Mouse (Mus musculus): Measurements from ENCODE around the gene Gm42674. TPM values are rescaled to one million over a fixed set of nuclear protein-coding genes. Genes with fewer than 3 reads are reported as not detected.
A peak's percentile ranks its signal among the peaks of the same experiment; 100 is the strongest.

Gene Gm42674
- not detected in 3 replicates for total RNA-seq (2017)

DNA sequence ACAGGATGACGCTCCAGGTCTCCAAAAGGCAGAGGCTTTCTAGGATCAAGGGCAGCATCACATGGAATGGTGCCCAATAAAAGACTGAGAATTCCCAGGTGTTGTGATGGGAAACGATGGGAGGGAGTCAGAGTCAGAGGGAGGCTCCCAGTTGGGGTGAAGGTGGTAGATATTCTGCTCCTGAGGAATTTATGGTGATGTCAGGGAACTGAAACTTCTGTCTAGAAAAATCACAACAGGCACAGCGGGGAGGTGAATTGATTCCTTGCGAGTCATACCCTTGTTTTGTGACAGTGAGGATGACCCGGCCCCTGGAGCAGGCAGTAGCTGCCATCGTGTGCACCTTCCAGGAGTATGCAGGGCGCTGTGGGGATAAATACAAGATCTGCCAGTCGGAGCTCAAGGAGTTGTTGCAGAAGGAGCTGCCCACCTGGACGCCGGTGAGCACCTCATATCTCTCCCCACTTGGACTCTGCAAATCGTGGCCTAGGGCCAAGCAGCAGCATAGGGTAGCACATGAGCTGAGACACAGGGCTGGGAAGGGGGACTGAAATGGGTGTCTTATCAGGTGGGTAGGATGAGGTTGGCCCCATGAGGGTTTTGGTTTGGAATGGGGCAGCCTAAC, at the start of gene Gm42674:
Gm42674 (plus strand) TSS at position 419 of the 625 bp plus-strand sequence.
- ATAC-seq (replicated peaks; ENCODE audit: insufficient number of reproducible peaks, low FRiP score, low TSS enrichment, poor library complexity, severe bottlenecking): no peak

DNA sequence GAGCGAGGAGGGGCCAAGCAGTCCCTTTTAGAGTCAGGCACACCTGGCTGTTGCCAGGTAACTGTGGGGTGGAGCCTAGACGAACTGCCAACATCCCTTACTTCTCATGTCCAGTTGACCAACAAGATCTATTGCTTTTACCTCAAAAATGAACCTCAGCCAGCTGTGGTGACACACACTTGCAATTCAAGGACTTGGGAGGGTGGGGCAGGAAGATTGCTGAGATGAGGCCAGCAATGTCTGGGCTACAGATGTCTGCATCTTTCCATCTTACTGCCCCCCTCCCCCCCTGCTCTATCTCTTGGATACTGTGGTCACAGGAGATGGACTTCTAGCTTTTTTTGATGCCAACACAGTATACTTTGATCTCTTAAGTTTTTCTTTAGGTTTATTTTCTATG, 49.5 kb upstream of the Gm42674 start:
- no peak for ATAC-seq (replicated peaks; ENCODE audit: insufficient number of reproducible peaks, low FRiP score, low TSS enrichment, poor library complexity, severe bottlenecking)

DNA sequence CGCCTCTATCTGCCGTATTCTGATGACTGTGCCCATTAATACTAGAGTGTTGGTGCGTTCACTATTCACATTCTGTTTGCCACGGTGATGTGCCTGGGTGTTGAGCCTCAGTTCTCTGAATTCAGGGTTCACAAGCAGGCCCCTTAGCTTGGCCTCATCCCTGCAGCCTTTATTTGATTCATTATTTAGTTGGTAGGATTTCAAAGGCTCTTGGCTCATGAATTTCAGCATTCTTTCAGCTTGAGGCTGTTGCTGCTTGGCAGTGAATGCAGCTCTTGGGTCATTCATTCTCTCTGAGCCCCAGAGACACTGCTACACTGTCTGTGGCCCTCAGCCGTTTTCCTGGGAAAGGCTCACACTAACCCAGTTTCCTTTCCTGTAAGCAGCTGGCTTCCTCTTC, 45.8 kb upstream of the Gm42674 start:
- ATAC-seq (replicated peaks; ENCODE audit: insufficient number of reproducible peaks, low FRiP score, low TSS enrichment, poor library complexity, severe bottlenecking): no peak

DNA sequence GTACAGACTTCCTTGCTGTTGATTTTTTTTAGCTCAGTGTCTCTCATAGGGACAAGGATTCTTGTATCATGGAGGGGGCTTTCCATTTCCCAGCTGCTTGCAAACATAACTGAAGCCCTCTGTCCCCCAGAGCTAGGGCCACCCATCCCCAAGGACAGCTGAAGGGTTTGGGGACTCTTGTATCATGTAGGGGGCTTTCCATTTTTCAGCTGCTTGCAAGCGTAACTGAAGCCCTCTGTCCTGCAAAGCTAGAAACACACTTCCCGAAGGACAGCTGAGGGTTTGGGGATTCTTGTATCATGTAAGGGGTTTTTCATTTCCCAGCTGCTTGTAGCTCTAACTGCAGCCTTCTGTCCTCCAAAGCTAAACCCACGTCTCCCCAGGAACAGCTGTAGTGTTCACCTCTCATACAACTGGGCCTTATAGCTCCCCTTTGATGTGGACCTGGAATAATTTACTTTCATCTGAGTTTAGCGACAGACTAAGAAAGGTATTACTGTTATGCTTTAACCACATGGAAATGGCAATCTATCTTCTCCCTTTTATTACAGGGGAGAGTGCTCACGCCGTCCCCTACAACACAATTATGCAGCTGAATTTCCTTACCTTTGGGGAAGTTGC, 41.6 kb upstream of the Gm42674 start, which contains the start of gene S100a3:
S100a3 (plus strand) TSS at position 571 of the 621 bp plus-strand sequence.
- no peak for ATAC-seq (replicated peaks; ENCODE audit: insufficient number of reproducible peaks, low FRiP score, low TSS enrichment, poor library complexity, severe bottlenecking)

DNA sequence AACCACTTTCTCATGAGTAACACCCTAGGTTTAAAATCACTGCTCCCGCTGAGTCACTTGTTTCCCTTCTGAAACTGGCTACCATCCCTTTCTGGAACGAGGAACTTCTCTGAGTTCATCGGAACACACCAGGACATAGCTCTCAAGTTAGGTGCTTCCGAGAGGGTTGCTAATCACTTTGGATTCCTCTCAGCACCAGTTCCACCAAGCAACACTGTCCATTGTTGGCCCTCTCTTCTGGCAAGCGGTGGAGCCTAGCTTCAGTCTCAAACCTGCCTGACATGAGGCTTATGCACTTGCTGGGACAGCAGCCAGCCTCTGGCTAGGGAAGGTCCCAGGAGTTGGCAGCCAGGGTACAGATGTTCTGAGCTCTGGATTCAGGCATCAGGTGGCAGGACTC, 27.0 kb upstream of the Gm42674 start:
- 0 out of 2 replicates have a peak, but pooled peaks have one; percentile 13 for ATAC-seq (replicated peaks; ENCODE audit: insufficient number of reproducible peaks, low FRiP score, low TSS enrichment, poor library complexity, severe bottlenecking)

DNA sequence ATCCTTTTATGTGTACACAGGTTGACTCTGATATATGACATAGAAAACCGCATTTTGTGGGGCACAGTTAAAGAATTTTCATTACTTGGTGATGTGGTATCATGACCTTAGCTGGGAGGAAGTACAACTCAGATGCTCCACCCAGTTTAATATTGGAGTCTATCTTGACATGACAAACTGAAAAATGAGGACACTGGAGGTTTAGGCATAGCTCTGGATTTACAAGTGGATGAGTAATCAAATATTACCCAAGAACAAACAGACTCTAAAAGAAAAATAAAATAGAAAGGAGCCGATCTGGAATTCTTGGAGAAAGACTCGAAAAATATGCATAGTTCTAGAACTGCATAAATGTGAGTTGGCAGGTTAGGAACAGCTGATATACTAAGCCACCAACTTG, 26.4 kb upstream of the Gm42674 start:
- no peak for ATAC-seq (replicated peaks; ENCODE audit: insufficient number of reproducible peaks, low FRiP score, low TSS enrichment, poor library complexity, severe bottlenecking)

DNA sequence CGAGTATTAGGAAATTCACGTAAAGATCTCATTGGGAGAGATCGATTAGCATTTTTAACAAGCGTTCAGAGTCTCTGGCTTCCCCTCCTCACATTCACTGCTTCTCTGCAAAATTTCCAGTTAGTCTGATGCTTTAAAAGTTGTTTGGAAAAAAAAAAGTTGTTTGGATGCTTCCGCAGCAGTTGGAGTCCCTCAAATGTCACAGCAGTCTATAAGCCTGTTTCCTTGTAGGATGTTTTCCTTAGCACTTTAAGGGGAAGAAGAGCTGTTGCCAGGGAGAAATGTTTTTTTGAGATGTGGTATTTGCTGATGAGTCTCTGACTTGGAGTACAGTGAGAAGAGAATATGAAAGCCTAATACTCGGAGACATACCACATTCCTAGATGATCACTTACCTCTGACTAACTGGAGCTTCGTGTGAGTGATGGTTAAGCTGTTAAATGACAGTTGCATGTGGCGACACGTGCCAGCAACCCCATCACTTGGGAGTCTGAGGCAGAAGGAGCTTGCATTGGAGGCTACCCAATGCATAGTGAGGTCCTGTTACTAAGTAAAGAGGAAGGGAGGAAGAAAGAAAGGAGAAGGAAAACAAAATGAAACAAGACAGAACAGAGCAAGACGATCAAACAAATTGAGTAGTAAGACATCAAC, 25.2 kb upstream of the Gm42674 start:
- no peak for ATAC-seq (replicated peaks; ENCODE audit: insufficient number of reproducible peaks, low FRiP score, low TSS enrichment, poor library complexity, severe bottlenecking)

DNA sequence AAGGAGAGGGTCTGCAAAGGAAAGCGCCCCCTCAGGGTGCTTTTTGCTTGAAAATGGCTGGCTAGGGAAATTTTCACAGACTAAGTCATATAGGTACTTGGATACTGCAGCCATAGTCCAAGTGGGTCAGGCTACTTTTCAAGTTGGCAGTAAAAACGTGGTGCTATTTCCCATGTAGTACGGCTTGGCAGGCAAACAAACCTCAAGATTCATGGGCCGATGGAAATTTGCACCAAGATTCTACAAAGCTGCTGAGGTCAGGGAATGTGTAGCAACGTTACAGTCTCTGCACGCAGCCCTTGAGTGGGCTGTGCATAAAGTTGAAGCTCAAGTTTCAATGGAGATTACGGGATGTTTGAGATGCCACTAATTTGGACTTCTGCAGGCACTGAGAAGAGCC, 22.3 kb upstream of the Gm42674 start:
- no peak for ATAC-seq (replicated peaks; ENCODE audit: insufficient number of reproducible peaks, low FRiP score, low TSS enrichment, poor library complexity, severe bottlenecking)

DNA sequence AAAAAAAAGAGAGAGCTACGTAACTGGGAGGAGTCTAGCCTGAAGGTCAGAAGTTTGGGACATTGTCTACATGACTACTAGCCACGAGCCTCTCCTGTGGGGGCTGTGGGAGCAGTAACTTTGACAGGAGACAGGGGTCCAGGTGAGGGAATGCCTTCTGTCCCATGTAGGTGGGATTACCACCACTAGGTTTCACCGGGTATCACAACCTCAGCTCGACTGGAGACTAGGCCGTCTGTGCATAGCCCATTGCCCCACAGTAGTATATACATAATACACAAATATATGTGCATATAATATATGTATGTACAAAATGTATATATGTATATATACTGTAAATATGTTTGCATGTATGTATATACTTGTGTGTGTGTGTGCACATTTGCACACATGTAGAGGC, 20.6 kb upstream of the Gm42674 start:
- ATAC-seq (replicated peaks; ENCODE audit: insufficient number of reproducible peaks, low FRiP score, low TSS enrichment, poor library complexity, severe bottlenecking): no peak

DNA sequence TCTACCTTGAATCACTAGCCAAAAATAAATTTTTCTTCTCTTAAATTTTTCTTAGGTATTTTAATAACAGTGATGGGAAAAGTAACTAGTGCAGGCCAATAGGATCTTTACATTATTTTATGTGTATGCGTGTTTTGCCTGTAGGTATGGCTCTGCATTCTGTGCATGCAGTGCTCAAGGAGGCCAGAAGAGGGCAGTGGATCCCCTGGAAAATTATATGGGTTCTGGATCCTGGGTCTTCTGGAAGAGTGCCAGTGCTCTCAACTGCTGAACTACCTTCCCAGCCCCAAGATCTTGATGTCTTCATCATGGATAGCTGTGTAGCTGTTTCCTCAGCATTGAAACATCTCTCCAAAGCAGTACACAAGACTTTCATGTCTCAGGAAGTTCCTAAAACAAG, 19.5 kb upstream of the Gm42674 start:
- ATAC-seq (replicated peaks; ENCODE audit: insufficient number of reproducible peaks, low FRiP score, low TSS enrichment, poor library complexity, severe bottlenecking): no peak

DNA sequence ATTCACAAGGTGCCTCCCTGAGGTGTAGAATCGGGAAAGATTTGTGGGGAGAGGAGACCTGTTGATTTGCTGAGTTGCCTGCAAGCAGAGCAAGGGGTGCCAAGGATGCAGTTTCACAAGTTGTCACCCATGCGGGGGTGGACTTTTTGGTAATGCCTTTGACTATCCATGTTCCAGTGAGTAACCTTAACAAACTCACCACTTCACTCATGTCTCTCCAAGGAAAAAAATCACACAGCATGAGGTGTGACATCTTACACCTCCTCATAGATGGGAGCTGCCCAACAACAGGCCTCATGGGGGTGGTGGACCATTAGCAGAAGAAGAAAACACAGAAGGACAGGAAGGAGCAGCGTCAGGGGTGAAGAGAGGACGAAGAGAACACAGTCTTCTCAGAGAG, 19.1 kb upstream of the Gm42674 start:
- no peak for ATAC-seq (replicated peaks; ENCODE audit: insufficient number of reproducible peaks, low FRiP score, low TSS enrichment, poor library complexity, severe bottlenecking)

DNA sequence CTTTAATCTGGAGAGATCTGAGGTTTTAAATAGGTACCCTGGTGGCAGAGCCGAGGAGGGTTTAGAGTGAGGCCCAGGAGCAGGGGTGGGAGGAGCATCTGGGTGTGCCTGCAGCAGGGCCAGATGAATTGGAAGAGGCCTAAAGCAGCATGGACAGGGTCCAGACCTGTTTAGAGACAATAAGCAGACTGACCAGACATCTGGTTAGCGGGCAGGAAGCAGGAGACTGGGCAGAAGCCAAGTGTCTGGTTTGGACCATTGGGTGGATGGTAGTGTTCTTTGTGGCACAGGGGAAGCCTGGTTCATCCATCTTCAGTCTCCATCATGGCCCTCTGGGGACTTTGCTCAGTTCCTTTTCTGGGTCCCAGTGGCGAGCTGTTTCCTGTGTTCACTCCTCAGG, 17.8 kb upstream of the Gm42674 start:
- no peak for ATAC-seq (replicated peaks; ENCODE audit: insufficient number of reproducible peaks, low FRiP score, low TSS enrichment, poor library complexity, severe bottlenecking)

DNA sequence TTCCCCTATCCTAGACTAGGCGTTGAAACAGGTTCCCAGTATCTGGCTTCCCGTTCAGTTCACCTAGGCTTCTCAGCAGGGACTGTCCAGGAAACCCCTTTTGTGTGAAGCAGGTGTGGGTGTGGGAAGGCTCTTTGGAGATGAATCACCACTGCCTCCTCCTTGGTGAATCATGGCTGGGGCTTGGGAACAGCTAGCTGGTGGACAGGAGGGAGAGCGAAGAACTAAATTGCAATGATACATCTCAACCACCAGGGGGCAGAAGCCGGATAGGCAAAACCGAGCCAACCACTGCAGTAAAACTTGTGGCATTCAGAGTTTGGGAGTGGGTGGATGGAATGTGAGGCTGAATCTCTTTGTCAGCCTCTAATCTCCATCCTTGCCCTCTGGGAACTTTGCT, 16.1 kb upstream of the Gm42674 start:
- ATAC-seq (replicated peaks; ENCODE audit: insufficient number of reproducible peaks, low FRiP score, low TSS enrichment, poor library complexity, severe bottlenecking): peak; percentile 62

DNA sequence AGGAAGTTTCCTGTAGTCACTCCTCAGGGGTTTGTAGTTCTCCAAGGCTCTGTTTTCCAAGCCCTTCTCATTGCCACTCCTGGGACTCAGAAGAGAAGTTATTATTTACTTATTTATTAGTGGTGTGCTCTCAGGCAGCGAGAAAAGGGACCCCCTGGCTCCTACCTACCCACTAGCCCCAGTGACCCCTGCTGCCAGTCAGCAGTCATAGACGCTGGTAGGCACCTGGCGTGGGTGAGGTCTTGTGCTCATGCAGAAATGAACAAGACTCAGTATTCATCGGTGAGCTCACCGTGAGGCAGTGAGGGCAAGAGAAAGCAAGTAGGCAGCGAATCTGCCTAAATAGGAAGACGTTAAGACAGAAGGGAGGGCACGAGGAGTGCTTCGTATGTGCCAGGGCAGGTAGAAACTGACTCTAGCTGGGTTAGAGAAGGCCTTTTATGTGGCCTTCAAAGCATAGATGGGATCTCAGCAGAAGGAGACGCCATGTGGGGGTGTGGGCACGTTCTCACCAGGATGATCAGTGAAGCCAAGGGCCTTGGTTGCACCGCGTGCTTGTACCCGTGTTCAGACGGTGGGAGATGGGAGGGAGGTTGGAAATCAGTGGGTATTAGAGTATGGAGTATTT, 15.6 kb upstream of the Gm42674 start:
- ATAC-seq (replicated peaks; ENCODE audit: insufficient number of reproducible peaks, low FRiP score, low TSS enrichment, poor library complexity, severe bottlenecking): no peak

DNA sequence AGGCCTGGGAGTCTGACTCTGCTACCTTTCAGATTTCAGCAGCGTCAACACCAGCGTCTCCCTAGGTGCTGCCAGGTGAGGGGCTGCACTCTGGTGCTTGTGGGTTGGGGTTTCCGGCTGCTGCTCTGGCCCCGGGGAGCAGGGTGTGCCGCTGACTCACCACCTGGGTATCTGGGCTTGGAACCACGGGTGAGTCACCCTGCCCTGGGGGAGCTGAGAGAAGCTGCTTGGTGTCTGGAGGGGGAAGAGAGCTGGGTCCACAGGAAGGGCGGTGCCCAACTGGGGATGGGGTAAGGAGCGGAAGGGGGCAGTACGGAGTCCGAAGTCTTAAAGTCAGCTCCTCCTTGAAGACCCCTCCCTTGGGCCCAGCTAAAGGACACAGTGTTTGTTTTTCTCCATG, 14.8 kb upstream of the Gm42674 start:
- ATAC-seq (replicated peaks; ENCODE audit: insufficient number of reproducible peaks, low FRiP score, low TSS enrichment, poor library complexity, severe bottlenecking): peak; percentile 84

DNA sequence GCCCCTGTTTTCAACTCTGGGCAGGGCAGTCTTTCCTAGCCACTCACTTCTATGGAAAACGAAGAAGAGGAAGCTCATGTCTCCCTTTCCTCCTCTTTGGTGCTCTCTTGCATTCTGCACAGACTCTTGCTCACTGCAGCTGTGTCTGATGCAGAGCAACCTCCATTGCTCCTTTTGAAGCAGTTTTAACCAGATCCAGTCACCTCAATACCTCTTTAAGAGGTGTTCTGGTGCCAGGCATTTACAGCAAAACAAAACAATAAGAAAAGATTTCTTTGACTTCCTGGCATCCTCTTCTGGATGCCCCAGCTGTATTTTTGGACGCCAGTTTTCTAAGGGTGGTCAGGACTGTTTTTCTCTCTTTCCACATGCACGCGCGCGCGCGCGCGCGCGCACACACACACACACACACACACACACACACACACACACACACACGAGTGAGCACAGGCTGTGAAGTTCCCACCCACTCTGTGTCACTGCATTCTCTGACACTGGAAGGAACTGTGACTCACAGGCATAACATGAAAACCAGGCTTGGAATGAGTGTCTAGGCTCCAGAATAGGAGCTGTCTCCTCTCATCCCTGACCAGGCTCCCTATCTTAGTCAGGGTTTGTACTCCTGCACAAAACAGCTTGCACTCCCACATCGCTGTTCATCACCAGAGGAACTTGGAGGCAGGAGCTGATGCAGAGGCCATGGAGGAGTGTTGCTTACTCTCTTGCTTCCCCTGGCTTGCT, 14.2 kb upstream of the Gm42674 start:
- ATAC-seq (replicated peaks; ENCODE audit: insufficient number of reproducible peaks, low FRiP score, low TSS enrichment, poor library complexity, severe bottlenecking): no peak

DNA sequence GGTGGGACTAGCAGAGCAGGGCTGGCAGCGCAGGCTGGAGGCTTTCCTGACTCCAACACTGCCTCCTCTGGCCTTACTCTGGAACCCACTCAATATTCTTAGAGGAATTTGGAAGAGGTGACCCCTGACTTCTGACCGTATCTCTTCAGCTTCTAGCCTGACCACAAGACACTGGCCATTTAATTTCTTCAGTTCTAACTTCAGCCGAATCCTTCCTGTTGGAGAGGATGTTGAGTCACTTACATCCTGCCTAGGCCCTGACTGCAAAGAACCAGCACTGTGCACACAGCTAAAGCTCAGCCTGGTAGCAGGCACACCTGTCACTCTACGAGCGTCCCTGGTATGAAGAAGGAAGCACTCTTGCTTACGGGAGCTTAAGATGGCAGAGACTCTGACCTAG, 12.3 kb upstream of the Gm42674 start:
- no peak for ATAC-seq (replicated peaks; ENCODE audit: insufficient number of reproducible peaks, low FRiP score, low TSS enrichment, poor library complexity, severe bottlenecking)

DNA sequence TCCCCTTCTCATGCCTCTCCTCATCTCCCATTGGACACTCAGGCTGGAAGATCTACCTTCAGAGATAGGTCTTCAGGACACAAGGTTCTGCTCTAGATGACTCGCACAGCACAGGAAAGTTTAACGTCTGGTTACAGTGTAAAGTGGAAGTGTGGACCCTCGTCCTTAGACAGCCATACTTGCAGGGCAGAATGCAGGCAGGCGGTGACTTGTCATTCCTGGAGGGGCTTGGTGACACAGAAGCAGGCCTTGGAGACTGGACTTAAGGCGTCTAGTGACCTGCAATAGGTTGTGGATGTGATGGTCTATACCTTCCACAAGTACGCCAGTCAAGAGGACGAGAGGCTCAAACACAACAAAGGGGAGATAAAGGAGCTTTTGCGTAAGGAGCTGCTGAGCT, 11.8 kb upstream of the Gm42674 start, which contains the start of gene S100a2:
S100a2 (plus strand) TSS at position 301 of the 400 bp plus-strand sequence.
- no peak for ATAC-seq (replicated peaks; ENCODE audit: insufficient number of reproducible peaks, low FRiP score, low TSS enrichment, poor library complexity, severe bottlenecking)

DNA sequence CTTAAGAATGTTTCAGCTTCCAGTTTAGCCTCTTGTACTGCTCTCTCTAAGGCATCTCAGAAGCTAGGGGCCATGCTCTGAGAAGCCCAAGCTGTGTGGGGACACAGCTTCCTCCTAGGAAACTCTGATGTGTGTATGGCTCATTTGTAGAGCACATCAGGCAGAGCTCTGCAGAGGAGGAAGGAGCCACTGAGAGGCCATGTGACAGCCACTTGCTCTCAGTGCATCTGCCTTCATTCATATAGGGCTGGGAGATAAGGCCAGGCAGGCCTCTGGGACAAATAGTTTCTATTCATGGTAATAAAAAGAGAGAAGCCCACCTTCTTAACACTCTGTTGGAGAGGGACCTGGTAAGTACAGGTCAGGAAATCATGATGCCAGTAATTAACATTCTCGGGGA, 7.2 kb upstream of the Gm42674 start:
- ATAC-seq (replicated peaks; ENCODE audit: insufficient number of reproducible peaks, low FRiP score, low TSS enrichment, poor library complexity, severe bottlenecking): no peak

Data from monocyte, adult 5-6 weeks (primary cell).